ENCODE assay signal across 21 mouse cellular contexts in the genomic region with DNA sequence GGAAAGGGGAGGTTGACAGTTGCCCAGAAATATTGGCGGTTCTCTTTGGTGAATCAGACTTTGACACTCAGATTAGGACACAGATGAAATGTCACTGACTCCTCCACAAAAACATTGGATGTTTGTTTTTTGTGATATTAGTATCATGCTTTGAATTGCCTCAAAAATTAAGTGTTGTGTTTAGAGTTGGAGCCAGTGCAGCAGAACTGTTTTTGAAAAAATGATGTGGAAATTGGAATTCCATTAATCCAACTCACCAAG. TPM values are rescaled to one million over a fixed set of nuclear protein-coding genes. Genes with fewer than 3 reads are reported as not detected.
"Had no signal": no experiment of that assay in that cellular context is flagged by ENCODE, and none has a peak within 500 bp of the region (broad histone marks: within the 10 kb centered on the region; RNA-seq: fewer than 3 reads in every experiment).

No protein-coding gene starts in this region.

- H3K36me3 ChIP-seq: limb, embryonic 15.5 days; liver, embryonic 13.5 days; liver, embryonic 15.5 days; midbrain, embryonic 10.5 days; midbrain, embryonic 12.5 days; neural tube, embryonic 13.5 days; neural tube, embryonic 15.5 days had no signal

- H3K4me2 ChIP-seq: limb, embryonic 15.5 days; liver, embryonic 13.5 days; liver, embryonic 15.5 days; midbrain, embryonic 12.5 days; neural tube, embryonic 13.5 days; neural tube, embryonic 15.5 days had no signal

- H3K4me1 ChIP-seq: limb, embryonic 15.5 days; liver, embryonic 13.5 days; liver, embryonic 15.5 days; midbrain, embryonic 10.5 days; midbrain, embryonic 12.5 days; neural tube, embryonic 13.5 days; neural tube, embryonic 15.5 days had no signal

- H3K9me3 ChIP-seq: limb, embryonic 15.5 days; liver, embryonic 13.5 days; liver, embryonic 15.5 days; midbrain, embryonic 10.5 days; midbrain, embryonic 12.5 days; neural tube, embryonic 13.5 days; neural tube, embryonic 15.5 days had no signal

- H3K27me3 ChIP-seq: limb, embryonic 15.5 days; liver, embryonic 13.5 days; liver, embryonic 15.5 days; midbrain, embryonic 12.5 days; neural tube, embryonic 13.5 days; neural tube, embryonic 15.5 days had no signal

- H3K27ac ChIP-seq: limb, embryonic 15.5 days; liver, embryonic 13.5 days; liver, embryonic 15.5 days; midbrain, embryonic 10.5 days; midbrain, embryonic 12.5 days; neural tube, embryonic 13.5 days; neural tube, embryonic 15.5 days had no signal

- H3K4me3 ChIP-seq: limb, embryonic 15.5 days; liver, embryonic 13.5 days; liver, embryonic 15.5 days; midbrain, embryonic 10.5 days; midbrain, embryonic 12.5 days; myocyte; neural tube, embryonic 13.5 days; neural tube, embryonic 15.5 days had no signal

- H3K9ac ChIP-seq: limb, embryonic 15.5 days; liver, embryonic 13.5 days; liver, embryonic 15.5 days; midbrain, embryonic 12.5 days; neural tube, embryonic 13.5 days; neural tube, embryonic 15.5 days had no signal

- DNase-seq: liver, embryonic 13.5 days; lung, adult 18-20 months; retina, postnatal 1 day; right cerebral cortex, adult 18-20 months; right cerebral cortex, postnatal 25 days; right cerebral cortex, postnatal 4 days; spleen, adult 18-20 months; thymus, adult 18-20 months; thymus, postnatal 14 days; thymus, postnatal 36 days had no signal

RNA-seq across cellular contexts. Expression of a gene that starts 18.3 kb away (rescaled TPM):
- polyA plus RNA-seq: limb, embryonic 15.5 days; liver, embryonic 15.5 days; midbrain, embryonic 10.5 days; midbrain, embryonic 12.5 days; midbrain, embryonic 14.5 days; neural tube, embryonic 11.5 days; neural tube, embryonic 13.5 days; neural tube, embryonic 15.5 days; small intestine, adult 2 months; stomach, embryonic 14.5 days had no signal
